Mouse (Mus musculus): ENCODE results near the gene Vegfd.

- TF ChIP-seq CTCF (IDR thresholded peaks at IDR 0.05; ENCODE audit: insufficient read depth, low read length), result 0 out of 2 replicates have a peak, but pooled peaks have one; percentile 16
- no peak for TF ChIP-seq POLR2A (IDR thresholded peaks at IDR 0.05; ENCODE audit: borderline replicate concordance, extremely low read depth, low read depth, low read length)
Measured at GRCm38 (mm10) chrX:164449201-164449600, 76.0 kb downstream of the Vegfd start.

Data from lung, adult 2 months (tissue).